Mouse (Mus musculus) olfactory bulb, adult 2 months (tissue): Measurements from ENCODE around the gene Lce1h.

Experiments
- CTCF ChIP-seq: fragments of 200-500 bp; IDR thresholded peaks from 2 replicates; pipeline ENCODE4 v1.5.1; 2012; ENCODE audit warnings: low read depth, mild to moderate bottlenecking, low read length, moderate library complexity; ENCODE audit not compliant: insufficient read depth
- POLR2A ChIP-seq: fragments of 200-500 bp; IDR thresholded peaks from 2 replicates; pipeline ENCODE4 v1.6.1; 2012; ENCODE audit warnings: mild to moderate bottlenecking, low read depth, low read length, moderate library complexity; ENCODE audit not compliant: insufficient read depth

- no peak for TF ChIP-seq POLR2A
- TF ChIP-seq CTCF, result no peak
These were observed 25.9 kb downstream of the Lce1h start, which contains the start of gene Gm38119 for GRCm38 (mm10) chr3:92738996-92739395.
